Mouse (Mus musculus) left cerebral cortex, postnatal 10 days (tissue): Measurements from ENCODE around the gene Fam83g. TPM values are rescaled to one million over a fixed set of nuclear protein-coding genes. Genes with fewer than 3 reads are reported as not detected.

Source experiments
- DNase-seq, 2 experiments: peaks; one replicate each; pipeline ENCODE4 v3.0.0; 2021 to 2022; ENCODE audit warnings: low spot score in 2 of 2, mixed read lengths in 1 of 2; ENCODE audit errors: extremely low spot score in 1 of 2
- intact Hi-C: fragments of 180-260 bp; cut with DNase I; formaldehyde crosslinking; loops from one replicate; pipeline ENCODE4 v1.15.1; 2025
- total RNA-seq, 2 experiments: library from RNA; stranded (reverse); gene quantifications; 2 replicates each; pipeline ENCODE4 v1.2.3; 2021

Gene Fam83g
- total RNA-seq, 2 experiments from 2014 or later, result 0.06 to 0.09 TPM

DNA sequence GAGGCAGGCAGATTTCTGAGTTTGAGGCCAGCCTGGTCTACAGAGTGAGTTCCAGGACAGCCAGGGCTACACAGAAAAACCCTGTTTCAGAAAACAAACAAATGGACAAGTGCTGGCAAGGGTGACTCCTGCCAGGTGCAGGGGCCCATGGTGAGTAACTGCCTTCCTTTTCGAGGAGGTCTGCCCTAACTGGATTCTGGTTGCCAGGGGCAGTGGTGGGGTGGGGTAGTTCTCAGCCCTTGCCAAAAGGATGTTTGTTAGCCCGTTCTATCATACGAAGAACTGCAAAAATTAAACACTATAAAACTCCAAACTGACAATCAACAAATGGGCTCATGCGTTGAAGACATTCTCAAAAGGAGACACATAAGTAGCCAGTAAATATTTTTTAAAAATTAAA, 34.3 kb upstream of the Fam83g start:
- intact Hi-C loops, result no loop called here
- no peak for DNase-seq

DNA sequence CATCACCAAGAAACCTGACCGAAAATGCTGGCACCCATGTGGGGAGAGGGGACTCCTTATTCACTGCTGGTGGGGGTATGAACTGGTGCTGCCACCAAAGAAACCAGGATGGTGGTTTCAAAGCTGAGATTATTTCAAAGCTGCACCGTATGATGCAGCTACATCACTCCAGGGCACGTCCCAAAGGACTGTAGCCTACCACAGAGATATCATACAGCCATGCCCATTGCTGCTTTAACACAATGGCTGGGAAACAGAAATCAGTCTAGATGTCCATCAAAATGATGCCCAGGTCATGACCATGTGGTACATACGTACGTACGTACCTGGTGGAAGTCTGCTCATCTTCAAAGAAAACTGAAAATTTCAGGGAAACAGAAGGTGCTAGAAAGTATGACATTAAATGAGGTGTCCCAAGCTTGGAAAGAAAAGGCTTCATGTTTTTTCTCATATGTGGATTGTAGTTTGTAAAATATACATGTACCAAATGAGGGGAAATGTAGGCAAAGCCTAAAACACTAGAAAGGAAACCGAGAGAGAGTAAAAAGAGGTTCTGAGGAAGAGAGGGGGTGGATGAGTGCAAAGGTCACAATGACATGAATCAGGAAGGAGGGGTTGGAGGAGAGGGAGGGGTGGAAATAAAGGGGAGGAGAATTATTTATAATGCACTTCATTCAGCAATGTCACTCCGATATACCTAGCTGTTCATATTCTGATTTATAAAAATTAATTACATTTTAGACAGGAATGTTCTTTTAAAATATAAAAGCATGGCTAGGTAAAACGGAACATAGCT, 33.2 kb upstream of the Fam83g start:
- DNase-seq, result no peak
- intact Hi-C loops, result no loop called here

DNA sequence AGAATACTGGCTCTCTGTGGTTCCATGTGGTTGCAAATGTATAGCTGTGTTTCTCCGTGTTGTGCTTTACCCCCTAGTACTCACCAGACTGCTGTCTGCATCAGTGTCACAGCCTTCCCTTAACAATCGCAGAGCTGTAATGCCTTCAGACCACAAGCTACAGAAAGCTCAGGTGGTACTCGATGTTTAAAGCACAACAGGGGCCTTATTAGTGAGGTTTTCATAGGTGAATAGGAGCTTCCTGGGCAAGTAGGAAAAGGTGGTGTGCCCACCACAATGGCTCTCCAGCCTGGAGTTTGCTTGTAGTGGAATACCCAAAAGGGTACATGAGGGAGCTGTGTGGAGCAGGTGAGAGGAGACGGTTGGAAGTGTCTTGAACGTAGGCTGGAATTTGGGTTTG, 31.7 kb upstream of the Fam83g start:
- intact Hi-C loops, result no loop called here
- no peak for DNase-seq

DNA sequence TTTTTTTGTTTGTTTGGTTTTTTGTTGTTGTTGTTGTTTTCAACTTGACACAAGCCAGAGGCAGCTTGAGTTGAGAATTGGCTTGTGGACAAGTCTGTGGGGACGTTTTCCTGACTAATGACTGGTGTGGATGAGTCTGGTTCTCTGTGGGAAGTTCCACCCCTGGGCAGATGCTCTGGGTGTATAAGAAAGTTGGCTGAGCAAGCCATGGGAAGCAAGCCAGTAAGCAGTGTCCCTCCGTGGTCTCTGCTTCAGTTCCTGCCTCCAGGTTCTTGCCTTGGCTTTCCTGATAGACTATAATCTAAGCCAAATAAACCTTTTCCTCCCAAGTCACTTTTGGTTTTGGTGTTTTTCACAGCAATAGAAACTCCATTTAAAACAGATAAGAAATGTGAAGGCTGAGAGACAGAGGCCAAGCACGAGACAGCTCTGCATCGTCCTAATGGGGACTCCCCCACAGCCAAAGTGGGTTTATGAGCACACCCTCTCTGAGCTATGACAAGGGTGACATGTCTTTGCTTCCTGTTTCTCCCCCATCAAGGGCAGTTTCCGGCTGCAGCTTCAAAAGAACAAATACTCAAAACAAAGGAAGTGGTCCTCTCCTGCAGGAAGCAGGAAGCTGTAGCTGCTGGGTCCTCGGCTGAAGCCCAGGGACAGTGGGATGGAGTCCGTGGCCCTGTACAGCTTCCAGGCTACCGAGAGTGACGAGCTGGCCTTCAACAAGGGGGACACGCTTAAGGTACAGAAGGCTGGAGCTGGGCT, 31.0 kb upstream of the Fam83g start, which contains the start of gene Grap:
TSS of gene Grap (plus strand) at position 580 of the 762 bp plus-strand sequence.
- DNase-seq, result peak in 1 of 2 experiments; percentile 69
- intact Hi-C loops, result no loop called here

DNA sequence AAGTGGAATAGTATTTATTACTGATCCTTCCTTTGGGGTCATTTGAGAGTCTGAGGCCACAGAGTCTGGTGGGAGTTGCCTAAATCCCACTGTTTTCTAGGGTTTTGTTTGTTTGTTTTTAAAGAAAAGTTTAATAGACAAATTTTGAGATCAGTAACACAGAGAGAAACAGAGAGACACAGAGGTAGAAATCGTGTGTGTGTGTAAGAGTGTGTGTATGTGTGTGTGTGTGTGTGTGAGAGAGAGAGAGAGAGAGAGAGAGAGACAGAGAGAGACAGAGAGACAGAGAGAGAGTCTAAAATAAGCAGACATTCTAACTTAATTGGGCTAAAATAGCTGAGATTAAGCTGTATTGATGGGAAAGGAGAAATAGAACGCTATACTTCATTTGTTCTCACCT, 30.3 kb upstream of the Fam83g start:
- intact Hi-C loops, result no loop called here
- DNase-seq, result no peak

DNA sequence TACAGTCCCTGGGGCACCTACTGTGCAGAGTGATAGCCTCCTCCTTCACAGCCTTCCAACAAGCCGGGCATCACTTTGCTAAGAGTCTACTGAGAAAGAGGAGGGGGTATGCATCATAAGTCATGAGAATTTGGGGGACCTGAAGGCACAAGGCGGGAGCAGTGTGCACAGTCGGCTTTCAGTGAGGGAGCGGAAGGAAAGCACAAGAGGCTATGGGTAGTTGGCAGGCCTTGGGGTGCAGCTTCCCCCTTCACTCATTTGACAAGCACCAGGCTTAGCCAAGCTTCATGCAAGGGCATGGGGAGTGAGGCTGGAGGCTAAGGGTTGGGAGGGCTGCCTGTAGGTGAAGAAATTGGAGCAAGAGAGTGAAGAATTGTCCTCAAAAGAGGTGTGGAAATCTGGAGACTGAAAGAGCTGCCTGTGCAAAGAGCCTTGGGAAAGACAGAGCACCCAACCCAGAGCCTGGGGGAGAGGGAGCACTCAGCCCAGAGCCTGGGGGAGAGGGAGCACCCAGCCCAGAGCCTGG, 29.0 kb upstream of the Fam83g start:
- intact Hi-C loops, result no loop called here
- DNase-seq, result no peak

DNA sequence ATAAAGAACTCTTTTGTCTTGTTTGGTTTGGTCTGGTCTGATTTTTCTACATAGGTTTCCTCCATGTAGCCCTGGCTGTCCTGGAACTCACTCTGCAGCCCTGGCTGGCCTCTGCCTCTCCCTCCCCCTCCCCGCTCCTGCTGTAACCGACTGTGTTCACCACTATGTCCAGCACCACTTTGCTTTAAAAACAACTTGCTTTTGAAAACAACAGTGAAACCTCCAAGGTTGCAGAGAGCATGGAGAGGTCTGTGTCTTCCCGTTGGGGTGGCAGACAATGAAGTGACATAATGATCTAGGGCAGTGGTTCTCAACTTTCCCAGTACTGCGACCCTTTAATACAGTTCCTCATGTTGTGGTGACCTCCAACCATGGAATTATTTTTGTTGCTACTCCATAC, 28.2 kb upstream of the Fam83g start:
- DNase-seq, result no peak
- intact Hi-C loops, result no loop called here

DNA sequence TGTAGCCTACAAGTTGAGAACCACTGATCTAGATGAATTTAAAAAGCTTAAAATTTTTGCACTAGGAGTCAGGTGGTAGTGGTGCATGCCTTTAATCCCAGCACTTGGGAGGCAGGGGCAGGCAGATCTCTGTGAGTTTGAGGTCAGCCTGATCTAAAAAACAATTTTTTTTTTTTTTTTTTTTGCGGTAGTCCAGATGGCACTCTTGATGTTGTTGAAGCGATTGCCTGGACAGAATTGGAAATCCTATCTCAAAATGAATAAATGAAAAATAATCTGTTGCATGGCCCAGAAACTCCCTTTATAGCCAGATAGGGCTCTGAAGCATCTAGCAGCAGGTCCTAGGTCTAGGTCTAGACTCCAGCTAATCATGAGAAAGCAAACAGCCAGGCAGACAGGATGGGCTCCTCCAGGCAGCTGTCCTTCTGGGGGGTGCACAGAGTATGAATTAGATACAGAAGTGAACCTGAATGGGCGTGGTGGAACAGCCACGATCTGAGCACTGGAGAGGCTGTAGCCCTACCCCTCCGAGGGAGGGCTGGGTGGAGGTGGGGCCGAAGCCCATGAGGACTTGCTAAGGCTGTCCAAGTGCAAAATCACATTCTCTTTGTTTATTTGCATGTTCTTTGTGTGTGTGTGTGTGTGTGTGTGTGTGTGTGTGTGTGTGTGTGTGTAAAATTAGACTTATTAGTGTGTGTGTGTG, 27.6 kb upstream of the Fam83g start:
- DNase-seq, result no peak
- intact Hi-C loops, result no loop called here

DNA sequence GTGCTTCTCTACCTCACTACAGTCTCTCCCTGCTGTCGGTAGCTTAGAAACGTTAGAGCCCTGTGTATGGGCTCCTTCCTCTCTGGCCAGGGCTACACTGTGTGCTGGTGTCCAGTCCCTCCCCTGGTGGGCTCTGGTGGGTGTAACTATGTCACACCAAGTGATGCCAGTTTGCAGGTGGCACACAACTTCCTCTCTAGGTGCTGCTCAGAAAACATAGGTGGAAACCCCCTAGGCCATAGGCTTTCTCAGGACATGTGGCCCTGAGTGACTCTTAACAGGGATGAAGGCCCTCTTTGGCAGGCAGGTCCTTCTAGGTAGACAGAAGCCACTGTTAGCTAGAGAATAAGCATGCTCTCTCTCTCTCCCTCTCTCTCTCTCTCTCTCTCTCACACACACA, 26.5 kb upstream of the Fam83g start:
- intact Hi-C loops, result no loop called here
- DNase-seq, result no peak

DNA sequence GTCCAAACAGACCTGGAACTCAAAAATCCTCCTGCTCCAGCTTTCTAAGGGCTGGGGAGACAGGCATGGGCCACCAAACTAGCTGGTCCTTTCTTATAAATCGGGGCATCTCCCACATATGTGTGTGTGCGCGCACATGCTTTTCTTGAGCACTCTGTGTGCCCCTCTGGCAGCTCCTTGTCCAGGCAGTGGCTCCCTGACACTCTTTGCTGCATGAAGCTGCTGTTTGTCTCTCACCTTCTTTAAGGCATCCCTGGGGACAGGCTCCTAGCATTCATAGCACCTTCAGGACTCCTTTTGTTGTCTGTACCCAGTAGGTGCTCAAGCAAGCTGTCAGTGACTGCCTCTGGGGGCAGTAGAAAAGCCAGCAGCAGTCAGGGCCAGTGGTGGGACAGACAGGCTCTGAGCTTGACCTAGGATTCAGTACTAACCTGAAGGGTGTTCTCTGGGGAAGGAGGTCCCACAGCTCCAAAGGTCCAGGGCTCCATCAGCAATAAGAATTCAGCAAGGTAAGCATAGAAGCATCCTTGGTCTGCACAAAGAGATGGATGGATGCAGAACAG, 25.4 kb upstream of the Fam83g start:
- DNase-seq, result no peak
- intact Hi-C loops, result no loop called here

DNA sequence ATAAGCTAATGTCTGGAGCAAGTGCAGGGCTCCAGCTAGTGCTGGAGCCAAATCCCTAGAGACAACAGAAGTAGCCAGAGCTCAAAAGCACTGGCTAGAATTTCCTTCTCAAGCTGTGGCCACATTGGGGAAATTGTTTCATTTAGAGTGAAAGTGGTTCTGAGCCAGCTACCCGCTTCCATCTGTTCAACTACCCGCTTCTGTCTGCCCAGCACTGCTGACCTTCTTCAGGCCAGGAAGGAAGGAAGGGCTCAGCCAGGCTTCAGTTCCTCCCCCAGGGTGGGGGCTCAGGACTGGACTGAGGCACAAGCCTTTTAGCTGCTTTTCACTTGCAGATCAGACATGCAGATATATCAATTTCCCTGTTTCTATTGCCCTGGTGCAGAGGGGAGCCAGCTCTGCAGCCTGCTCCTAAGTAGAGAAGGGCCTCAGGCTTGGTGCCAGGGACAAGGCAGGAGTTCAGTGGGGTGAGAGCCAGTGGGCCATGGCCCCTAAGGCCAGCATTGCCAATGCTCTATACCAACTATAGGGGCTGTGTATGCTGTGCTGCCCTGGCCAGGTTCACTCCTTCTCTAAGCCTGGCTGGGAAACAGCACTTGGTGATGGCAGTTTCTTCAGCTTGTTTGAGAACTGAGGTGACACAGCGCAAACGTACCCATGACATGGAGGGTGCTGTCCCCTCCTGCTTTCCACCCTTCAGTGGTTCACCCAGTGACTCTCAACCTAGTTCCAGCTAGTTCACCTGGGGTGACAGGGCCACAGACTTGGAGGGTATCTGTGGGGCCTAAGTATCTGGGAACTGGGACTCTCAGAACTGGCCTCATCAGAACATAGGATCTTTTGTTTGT, 24.7 kb upstream of the Fam83g start:
- no peak for DNase-seq
- intact Hi-C loops, result no loop called here

DNA sequence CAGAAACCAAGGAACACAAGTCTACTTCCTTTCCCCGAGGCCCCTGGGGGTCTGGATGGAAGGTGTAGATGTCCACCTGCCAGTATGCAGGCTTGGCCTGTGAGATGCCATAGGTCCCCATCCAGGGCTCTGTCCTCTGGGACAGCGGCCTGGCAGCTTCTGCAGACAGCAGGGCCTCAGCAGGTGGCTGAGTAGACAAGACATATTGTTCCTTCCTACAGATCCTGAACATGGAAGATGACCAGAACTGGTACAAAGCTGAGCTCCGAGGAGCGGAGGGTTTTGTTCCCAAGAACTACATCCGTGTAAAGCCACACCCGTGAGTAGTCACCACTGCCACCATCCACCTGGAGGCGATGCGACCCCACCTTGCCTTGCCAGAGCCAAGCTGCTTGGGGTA, 23.9 kb upstream of the Fam83g start:
- intact Hi-C loops, result no loop called here
- DNase-seq, result no peak

DNA sequence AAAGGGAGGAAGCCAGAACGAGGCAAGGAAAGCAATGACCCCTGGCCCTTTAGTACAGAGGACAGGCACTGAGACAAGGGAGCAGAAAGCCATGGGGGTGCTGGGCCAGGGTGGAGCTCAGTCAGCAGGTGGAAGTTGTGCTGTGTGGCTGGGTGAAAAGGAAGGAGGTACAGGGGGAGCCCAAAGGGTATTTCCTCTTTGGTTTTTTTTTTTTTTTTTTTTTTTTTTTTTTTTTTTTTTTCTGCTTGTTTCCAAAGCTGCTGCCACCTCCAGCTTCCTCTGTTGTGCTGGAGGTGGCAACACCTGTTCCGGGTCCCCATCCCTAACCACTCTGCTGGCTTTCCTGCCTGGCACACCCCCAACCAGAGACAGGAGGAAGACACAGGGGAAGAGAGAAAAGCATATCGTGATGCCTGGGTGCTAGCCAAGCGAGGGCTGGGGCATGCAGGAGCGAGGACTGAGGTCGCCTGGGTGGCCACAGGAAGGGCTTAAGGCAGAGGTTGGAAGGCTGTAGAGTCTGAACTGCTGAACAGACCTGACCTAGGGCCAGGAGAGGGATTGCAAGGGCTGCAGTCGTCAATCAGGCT, 23.0 kb upstream of the Fam83g start:
- DNase-seq, result peak in 1 of 2 experiments; percentile 35
- intact Hi-C loops, result no loop called here

DNA sequence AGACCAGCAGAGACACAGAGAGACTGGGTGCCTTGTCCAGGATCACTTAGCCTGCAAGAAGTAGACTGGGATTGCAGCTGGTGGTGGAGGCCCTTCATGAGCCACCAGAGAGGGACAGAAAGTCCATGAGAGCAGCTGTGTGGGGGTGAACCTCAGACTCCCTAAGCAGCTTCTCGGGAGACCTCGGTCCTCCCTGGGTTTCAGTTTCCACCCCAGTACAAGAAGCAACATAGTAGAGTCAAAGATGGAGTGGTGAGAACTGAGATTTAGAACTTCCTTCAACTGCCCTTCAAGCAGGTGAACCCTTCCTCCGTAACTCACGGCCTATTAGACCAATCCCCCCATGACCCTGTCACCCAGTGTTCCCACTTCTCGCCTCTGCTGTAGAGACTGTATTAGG, 21.7 kb upstream of the Fam83g start:
- intact Hi-C loops, result no loop called here
- DNase-seq, result no peak

DNA sequence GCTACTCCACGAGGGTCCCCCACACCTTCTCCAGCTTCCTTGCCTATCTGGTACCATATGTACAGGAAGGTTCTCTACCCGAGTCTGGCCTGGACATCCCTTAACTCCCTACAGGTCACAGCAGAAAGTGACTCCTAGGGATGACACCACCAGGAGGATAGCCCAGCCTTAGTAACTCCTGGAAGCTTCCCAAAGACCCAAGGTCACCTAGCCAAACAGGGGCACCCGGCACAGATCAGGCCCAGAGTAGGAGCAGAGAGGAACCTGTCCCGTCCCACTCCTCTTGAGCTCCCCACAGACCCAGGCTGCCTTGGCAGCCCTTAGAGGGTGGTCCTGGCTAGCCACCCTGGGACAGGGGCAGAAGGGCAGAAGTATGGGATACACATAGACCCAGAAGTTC, 18.5 kb upstream of the Fam83g start:
- intact Hi-C loops, result loop anchor here (5.0 kb wide), 1 partner anchor 47 kb away; no protein-coding TSS in a partner anchor
- DNase-seq, result peak in 1 of 2 experiments; percentile 20

DNA sequence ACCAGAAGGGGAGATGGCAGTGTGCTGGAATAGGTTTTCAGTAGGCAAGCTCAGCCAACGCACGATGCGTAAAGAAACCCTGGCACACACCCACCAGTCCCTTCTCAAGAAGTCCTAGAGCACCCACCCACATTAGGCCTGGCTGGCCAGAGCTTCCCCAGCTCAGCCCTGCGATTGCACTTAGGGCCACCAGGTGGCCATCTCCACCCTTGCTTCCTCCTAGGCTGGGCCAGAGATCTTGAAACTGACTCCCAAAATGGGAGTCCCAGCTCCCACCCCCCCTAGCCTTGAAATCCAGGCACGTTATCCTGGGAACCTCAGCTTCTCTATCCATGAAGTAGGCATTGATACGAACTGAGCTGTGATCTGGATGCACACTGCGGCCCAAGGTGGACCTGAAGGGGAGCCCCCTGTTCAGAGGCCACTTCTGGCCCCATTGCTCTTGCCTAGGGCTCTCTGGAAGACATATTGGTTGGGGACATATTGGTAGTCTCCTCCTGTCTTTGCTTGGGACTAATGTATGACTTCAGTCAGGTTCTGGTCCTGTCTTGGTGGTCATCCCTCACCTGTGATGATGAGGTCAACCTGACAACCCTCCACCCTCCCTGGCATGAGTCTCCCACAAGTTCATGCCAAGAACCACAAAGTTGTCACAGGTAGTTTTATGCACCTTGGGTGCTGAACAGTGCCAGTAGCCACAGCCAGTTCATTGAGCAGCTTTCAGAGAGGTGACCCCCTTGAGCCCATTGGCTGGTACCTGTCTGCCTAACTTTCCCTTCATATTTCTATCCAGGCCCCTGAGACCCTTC, 17.7 kb upstream of the Fam83g start:
- peak in 1 of 2 experiments; percentile 55 for DNase-seq
- intact Hi-C loops, result loop anchor here (5.0 kb wide), 1 partner anchor 46 kb away; no protein-coding TSS in a partner anchor

DNA sequence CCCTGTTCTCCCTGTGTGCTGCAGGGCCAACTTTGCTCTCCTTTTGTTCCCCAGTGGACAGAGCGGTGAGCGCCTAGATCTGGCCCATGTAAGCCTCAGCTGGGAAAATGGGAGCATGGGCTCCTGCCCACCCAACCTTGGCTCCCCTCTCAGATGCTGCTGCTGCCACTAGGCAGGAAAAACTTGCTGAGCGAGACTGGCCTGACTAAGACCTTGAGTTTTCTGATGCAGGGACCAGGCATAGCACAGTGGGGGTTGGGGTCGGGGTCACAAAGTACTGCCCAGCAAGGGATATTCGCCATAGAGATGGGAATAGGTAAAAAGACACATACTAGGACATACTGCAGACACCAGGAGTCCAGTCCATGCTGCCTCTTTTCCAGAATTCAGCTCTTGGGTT, 16.6 kb upstream of the Fam83g start:
- no peak for DNase-seq
- intact Hi-C loops, result loop anchor here (5.0 kb wide), 1 partner anchor 45 kb away; no protein-coding TSS in a partner anchor
